Mouse (Mus musculus) myocyte (in vitro differentiated cells): ENCODE measurements at regions not wholly inside any gene's neighbourhood (a gene's known extent, or its start where the extent isn't known, plus 50 kb on each side); places are given as distances from the start of the nearest gene placed in this dataset.

Source experiments
- H3K27me3 ChIP-seq: one replicate; pipeline ENCODE4 v1.6.1; 2011; ENCODE audit not compliant: control insufficient read depth, insufficient read depth, insufficient read length
- H3K36me3 ChIP-seq: one replicate; pipeline ENCODE4 v1.6.1; 2011; ENCODE audit not compliant: control insufficient read depth, insufficient read depth
- H3K4me2 ChIP-seq: one replicate; pipeline ENCODE4 v1.6.1; 2011; ENCODE audit warnings: low read depth, control low read depth
- H3K4me3 ChIP-seq: one replicate; pipeline ENCODE4 v1.5.1; 2011; ENCODE audit warnings: mild to moderate bottlenecking, control low read depth, moderate library complexity
- H3K79me2 ChIP-seq: one replicate; pipeline ENCODE4 v1.6.1; 2011; ENCODE audit not compliant: control insufficient read depth, insufficient read depth
- H3ac ChIP-seq: one replicate; pipeline ENCODE4 v1.6.1; 2011; ENCODE audit not compliant: control insufficient read depth, insufficient read length
- CEBPB ChIP-seq: IDR thresholded peaks from 2 replicates; pipeline ENCODE4 v1.6.1; 2011; ENCODE audit warnings: mild to moderate bottlenecking, moderate library complexity; ENCODE audit not compliant: poor library complexity, insufficient read depth, severe bottlenecking
- E2F4 ChIP-seq: IDR thresholded peaks from one replicate; pipeline ENCODE4 v1.6.1; 2011; ENCODE audit warnings: mild to moderate bottlenecking, control low read depth, moderate library complexity; ENCODE audit not compliant: insufficient read depth
- MAX ChIP-seq: IDR thresholded peaks from one replicate; pipeline ENCODE4 v1.6.1; 2011; ENCODE audit warnings: low read depth, mild to moderate bottlenecking, control low read depth
- MYOD1 ChIP-seq, 3 experiments: IDR thresholded peaks; one replicate each; pipeline ENCODE4 v1.6.1; 2011; ENCODE audit warnings: control low read depth in 2 of 3, low read depth in 2 of 3, mild to moderate bottlenecking in 2 of 3, moderate library complexity in 1 of 3; ENCODE audit not compliant: insufficient read length in 2 of 3, control insufficient read depth in 1 of 3
- MYOG ChIP-seq, 3 experiments: IDR thresholded peaks; one replicate each; pipeline ENCODE4 v1.6.1; 2011; ENCODE audit warnings: control low read depth in 2 of 3, low read depth in 2 of 3, mild to moderate bottlenecking in 2 of 3; ENCODE audit not compliant: insufficient read length in 2 of 3, control insufficient read depth in 1 of 3, insufficient read depth in 1 of 3
- POLR2A ChIP-seq: IDR thresholded peaks from one replicate; pipeline ENCODE4 v1.6.1; 2011; ENCODE audit warnings: low read depth, mild to moderate bottlenecking, control low read depth, moderate library complexity; ENCODE audit not compliant: insufficient read length
- POLR2AphosphoS2 ChIP-seq: IDR thresholded peaks from one replicate; pipeline ENCODE4 v1.6.1; 2011; ENCODE audit warnings: low read depth, control low read depth; ENCODE audit not compliant: insufficient read length
- REST ChIP-seq: IDR thresholded peaks from one replicate; pipeline ENCODE4 v1.6.1; 2011; ENCODE audit warnings: mild to moderate bottlenecking, control low read depth, moderate library complexity; ENCODE audit not compliant: insufficient read depth, insufficient read length
- SRF ChIP-seq: IDR thresholded peaks from one replicate; pipeline ENCODE4 v1.6.1; 2011; ENCODE audit warnings: low read depth; ENCODE audit not compliant: control insufficient read depth, insufficient read length
- TCF12 ChIP-seq: IDR thresholded peaks from one replicate; pipeline ENCODE4 v1.6.1; 2011; ENCODE audit warnings: mild to moderate bottlenecking, control low read depth; ENCODE audit not compliant: poor library complexity, insufficient read depth, severe bottlenecking
- TCF3 ChIP-seq: IDR thresholded peaks from one replicate; pipeline ENCODE4 v1.6.1; 2011; ENCODE audit warnings: low read depth, control low read depth; ENCODE audit not compliant: insufficient read length
- USF1 ChIP-seq: IDR thresholded peaks from one replicate; pipeline ENCODE4 v1.6.1; 2011; ENCODE audit warnings: low read depth, mild to moderate bottlenecking, control low read depth, moderate library complexity

DNA sequence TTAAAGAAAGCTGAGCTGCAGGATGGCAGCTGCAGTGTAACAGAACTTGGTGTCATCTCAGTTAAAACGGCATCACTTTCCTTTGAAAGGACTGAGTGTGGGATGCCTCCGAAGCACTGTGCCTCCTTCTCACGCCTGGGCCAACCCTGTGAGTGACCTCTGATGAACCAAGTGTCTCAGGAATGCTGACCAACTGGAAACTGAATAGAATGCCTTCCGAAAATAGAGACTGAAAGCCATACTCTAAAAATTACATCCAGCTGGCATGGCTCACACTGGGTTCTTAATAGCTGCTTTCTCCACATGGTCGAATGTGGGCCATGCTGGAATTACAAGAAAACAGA, 116.0 kb upstream of the B3galt2 start:
- Histone ChIP-seq H3K4me3 (no peak overlapping the region), H3K4me2 (peak overlapping the region; percentile 20), H3ac (no peak overlapping the region), H3K36me3 (no peaks in the 10 kb centered on the region), H3K79me2 (no peaks in the 10 kb centered on the region), H3K27me3 (no peaks in the 10 kb centered on the region)
- TF ChIP-seq USF1 (no peak), CEBPB (no peak), MYOG (IDR thresholded peaks at IDR 0.05; ENCODE audit: control insufficient read depth in 1 of 3, insufficient read depth in 1 of 3, insufficient read length in 2 of 3, low read depth in 2 of 3) (peak in 2 of 3 experiments; percentile 83 to 87), POLR2AphosphoS2 (no peak), POLR2A (no peak), MYOD1 (IDR thresholded peaks at IDR 0.05; ENCODE audit: control insufficient read depth in 1 of 3, insufficient read length in 2 of 3, low read depth in 2 of 3) (peak; percentile 64 to 92 (median 87)), TCF12 (peak; percentile 48), TCF3 (peak; percentile 7), REST (no peak), E2F4 (no peak), MAX (no peak), SRF (no peak)

DNA sequence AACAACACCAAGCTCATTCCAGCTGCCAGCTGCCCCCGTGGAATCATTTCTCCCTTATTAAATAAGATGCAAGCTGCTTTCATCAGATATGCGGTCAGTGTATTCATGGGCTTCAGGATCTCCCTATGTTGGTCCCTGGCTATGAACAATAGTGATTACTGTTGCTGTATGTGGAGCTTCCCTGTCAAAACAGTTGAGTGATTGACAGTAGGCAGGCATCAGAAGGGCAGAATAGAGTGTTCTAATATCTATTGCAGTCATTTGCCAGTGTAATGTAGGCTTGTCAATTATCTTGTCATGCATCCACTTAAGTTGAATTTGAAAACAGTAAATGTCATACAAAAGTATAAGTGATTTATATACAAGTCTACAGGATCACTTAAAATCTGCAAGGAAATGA, 100.2 kb upstream of the B3galt2 start:
- TF ChIP-seq USF1 (no peak), E2F4 (no peak), TCF12 (no peak), MAX (no peak), CEBPB (no peak), POLR2A (no peak), MYOG (IDR thresholded peaks at IDR 0.05; ENCODE audit: control insufficient read depth in 1 of 3, insufficient read depth in 1 of 3, insufficient read length in 2 of 3, low read depth in 2 of 3) (no peak), POLR2AphosphoS2 (no peak), MYOD1 (IDR thresholded peaks at IDR 0.05; ENCODE audit: control insufficient read depth in 1 of 3, insufficient read length in 2 of 3, low read depth in 2 of 3) (no peak), SRF (no peak), TCF3 (no peak), REST (no peak)
- H3K36me3 ChIP-seq, result no peaks in the 10 kb centered on the region
- no peak overlapping the region for H3ac ChIP-seq
- no peaks in the 10 kb centered on the region for H3K27me3 ChIP-seq
- no peak overlapping the region for H3K4me2 ChIP-seq
- H3K4me3 ChIP-seq, result no peak overlapping the region
- H3K79me2 ChIP-seq, result no peaks in the 10 kb centered on the region

DNA sequence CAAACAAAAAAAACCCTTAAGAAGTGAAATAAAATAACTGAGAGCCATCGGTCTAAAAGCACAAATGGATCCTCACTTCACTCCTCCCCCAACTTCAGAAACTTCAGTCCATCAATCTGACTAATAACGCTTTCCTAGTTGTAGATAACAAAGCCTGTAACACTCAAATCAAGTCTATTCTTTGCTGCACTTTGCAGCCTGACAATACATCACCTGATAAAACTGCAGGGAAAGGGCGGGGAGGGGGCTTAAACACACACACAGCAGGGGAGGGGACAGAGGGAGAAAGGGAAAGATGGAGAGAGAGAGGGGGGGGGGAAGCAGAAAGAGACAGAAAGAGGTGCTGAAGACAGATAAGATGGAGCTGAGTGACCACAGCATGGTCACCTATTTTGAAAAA, 99.8 kb upstream of the B3galt2 start:
- Histone ChIP-seq H3K4me2 (no peak overlapping the region), H3K4me3 (no peak overlapping the region), H3K36me3 (no peaks in the 10 kb centered on the region), H3K27me3 (no peaks in the 10 kb centered on the region), H3K79me2 (no peaks in the 10 kb centered on the region), H3ac (no peak overlapping the region)
- TF ChIP-seq POLR2AphosphoS2 (no peak), SRF (no peak), TCF3 (no peak), REST (no peak), MYOD1 (IDR thresholded peaks at IDR 0.05; ENCODE audit: control insufficient read depth in 1 of 3, insufficient read length in 2 of 3, low read depth in 2 of 3) (no peak), CEBPB (no peak), USF1 (no peak), E2F4 (no peak), POLR2A (no peak), TCF12 (no peak), MYOG (IDR thresholded peaks at IDR 0.05; ENCODE audit: control insufficient read depth in 1 of 3, insufficient read depth in 1 of 3, insufficient read length in 2 of 3, low read depth in 2 of 3) (no peak), MAX (no peak)
